Mouse (Mus musculus) left cerebral cortex, postnatal 36 days (tissue): ENCODE measurements around the gene Mlec. TPM values are rescaled to one million over a fixed set of nuclear protein-coding genes. Genes with fewer than 3 reads are reported as not detected.

Experiments used
- DNase-seq, 2 experiments: peaks; one replicate each; pipeline ENCODE4 v3.0.0; 2021 to 2022; ENCODE audit warnings: low spot score in 2 of 2, mixed read lengths in 1 of 2
- intact Hi-C: fragments of 180-260 bp; cut with DNase I; formaldehyde crosslinking; loops from one replicate; pipeline ENCODE4 v1.15.1; 2025
- total RNA-seq, 2 experiments: library from RNA; stranded (reverse); gene quantifications; 2 replicates each; pipeline ENCODE4 v1.2.3; 2021

Gene Mlec
- total RNA-seq = 10 to 100 TPM; 68.2 to 91.7 TPM

- intact Hi-C loops = loop anchor here (2.0 kb wide), 1 partner anchor 34 kb away; no protein-coding TSS in a partner anchor
Measured at GRCm38 (mm10) chr5:115158040-115158983, at the start of gene Mlec. Gene Mlec (minus strand): TSS chr5:115158179.

DNA sequence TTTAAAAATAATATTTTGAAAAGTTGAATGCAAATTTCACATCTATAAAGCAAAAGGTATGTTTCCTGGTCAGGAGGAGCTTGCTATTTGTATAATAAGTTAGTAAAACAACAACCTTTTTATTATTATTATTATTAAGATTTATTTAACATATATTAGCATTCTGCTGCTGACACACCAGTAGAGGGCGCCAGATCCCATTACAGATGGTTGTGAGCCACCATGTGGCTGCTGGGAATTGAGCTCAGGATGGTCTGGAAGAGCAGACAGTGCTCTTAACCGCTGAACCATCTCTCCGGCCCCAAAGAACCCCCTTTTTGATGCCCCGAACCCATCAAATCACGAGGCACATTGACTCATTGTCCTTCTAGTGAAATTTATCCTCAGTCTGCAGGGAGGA is 49.3 kb upstream of the Mlec start:
- intact Hi-C loops = no loop called here
- no peak for DNase-seq

More at GRCm38 (mm10) chr5:115158040-115158983, at the start of gene Mlec:
- DNase-seq = peak; percentile 99 to 100

DNA sequence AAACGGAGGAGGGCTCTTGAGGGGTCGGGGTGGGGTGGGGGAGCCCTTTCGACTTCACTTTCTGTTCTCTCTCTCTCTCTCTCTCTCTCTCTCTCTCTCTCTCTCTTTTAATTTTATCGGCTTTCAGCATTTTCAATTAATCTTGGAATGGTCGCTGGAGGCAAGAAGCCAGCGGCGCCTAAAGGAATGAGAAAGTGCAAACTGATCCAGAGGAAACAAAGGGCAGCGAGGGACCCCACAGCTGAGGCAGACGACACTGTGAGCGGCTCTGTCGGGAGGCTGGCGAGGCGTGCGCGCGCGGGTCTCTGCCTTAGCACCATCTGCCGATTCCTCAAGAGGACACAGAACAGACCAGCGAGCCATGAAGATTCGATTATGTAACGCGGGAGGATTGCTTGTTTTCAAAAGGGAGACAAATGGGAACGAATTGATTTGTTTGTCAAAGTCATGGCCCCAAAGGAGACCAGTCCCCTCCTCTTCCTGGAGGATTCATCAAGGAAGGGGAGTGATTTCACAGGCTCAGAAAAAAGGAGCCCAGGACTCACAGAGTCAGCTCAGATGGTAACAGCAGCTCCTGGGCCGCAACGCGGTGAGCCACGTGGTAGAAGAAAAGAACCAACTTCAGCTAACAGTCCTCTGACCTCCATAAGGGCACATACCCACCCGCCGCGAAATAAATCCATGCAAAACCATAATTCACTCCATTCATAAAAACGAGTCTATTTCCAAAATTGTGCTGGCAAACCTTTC is 46.8 kb upstream of the Mlec start:
- DNase-seq = peak; percentile 76 to 77
- intact Hi-C loops = no loop called here

DNA sequence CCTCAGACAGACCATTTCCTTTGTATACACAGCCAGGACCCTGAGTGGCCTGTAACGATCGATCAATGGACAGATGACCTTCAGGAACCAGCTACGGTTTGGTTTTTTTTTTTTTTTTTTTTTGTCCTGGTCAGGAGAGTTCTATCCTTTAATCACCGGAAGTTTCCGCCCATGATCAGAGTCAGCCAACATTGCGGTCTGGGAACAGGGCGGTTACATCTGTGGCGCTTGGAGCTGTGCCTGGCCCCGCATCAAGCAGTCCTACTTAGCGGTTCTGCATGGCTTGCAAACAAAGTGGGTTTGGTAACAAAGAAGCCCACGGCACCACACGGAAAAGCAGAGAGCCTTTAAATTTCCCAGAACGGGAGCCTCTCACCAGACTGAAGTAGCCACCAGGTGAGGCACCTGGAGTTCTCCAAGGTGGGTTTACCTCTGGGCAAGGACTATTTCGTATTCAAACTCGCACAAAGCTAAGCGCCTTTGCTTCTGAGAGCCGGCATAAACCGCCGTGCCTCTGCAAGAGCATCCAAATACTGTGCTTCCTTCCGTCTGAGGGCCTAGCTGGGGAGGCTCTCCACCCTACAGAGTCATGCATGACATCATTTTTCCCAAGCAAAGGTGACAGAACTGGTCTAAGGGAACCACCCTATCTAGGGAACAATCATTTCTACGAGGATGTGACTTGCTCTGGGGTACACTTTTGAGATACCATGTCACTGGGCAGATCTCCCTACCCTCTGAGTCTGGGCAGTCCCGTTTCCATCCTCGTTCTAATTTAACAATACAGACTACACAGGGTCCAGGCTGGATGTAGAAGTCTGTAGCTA is 46.0 kb upstream of the Mlec start:
- DNase-seq = no peak
- intact Hi-C loops = no loop called here

DNA sequence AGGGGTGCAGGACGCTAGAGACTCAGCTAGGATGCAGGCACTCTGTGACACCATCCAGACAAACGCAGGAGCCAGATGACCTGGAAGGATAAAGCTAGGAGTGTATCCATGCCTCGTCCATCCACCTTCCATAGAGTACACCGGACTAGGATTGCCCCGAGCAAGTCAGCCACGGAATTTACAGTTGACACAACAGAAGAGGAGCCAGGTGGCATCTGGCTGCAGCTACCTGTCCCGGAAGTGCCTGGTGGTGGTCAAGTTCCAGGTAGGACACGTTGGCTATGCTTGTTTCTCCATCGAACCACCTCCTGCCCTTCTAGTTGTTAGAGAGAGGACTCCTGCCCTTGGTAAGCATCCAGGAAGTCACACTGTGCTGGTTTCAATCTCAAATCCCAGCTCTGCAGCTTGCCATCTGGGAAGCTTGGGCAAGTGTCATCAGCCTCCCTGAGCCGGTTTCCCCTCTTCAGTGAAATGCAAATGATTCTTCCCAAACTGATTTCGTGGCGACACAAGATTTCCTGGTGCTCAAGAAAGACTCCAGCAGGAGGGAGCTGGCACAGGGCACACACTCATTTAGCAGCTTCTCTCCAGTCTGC is 36.7 kb upstream of the Mlec start:
- intact Hi-C loops = no loop called here
- DNase-seq = peak in 1 of 2 experiments; percentile 45

DNA sequence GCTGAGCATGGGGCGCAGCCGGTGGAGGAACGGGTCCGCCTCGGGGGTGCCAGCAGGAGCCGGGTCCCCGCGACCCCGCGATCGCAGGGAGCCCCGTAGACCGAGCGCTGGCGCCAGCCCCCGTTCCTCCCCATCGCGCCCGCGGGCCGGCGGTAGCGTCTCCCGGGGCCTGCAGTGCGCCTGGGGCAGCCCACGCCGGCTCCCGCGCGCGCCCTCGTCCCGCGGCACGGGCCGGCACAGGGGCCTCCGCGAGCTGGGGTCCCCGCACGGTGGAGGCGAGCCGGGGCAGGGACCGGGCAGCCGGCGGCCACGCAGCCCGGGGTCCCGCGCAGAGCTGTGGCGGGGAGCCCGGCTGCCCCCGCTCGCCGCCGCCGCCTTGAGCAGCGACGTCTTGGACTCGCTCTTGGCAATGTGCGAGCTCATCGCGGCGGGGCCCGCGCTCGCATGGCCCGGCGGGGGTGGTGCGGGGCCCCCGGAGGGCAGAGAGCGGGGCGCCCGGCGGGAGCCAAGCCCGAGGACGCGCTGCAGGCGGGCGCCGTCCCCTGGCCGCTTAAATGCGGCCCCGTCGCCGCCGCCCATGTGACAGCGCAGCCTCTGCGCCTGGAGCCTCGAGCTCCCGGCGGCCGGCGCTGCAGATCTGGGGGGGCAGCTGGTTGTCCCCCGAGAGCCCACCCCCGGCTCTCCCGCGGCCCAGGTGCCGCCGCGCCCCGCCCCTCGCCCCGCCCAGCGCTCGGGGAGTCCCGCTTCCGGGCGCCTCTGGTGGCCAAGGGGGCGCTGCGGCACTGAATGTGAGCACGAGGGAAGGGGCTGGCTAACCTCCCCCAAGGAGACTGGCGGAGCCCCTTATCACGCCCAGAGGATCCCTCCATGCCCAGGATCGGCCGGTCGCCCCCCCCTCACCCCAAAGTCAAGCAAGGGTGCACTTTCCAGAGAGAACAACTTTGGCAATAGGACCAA is 36.0 kb upstream of the Mlec start, which contains the start of gene Cabp1:
Gene Cabp1 (minus strand): TSS at position 713 of the 957 bp plus-strand sequence.
- intact Hi-C loops = loop anchor here (2.0 kb wide), 1 partner anchor 41 kb away; the partner anchor contains the start of gene Pop5
- peak in 1 of 2 experiments; percentile 83 for DNase-seq

DNA sequence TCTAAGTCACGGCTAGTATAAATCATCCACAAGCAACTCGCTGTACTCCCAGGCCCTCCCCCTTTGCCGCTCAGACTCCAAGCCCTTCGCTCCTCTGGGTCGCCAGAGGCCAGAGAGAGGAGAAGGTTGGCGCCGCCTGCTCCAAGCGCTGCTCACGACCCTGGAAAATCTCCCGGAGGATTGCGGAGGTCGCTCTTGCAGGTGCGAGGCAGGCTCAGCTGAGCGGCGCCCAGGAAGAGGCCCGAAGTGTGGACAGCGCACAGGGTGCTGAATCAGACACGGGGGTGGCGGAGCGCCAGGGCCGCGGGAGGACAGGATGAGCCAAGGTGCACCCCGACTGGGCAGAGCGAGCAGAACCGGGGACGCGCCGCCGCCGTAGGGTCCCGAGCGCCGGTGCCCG is 35.2 kb upstream of the Mlec start:
- peak in 1 of 2 experiments; percentile 71 for DNase-seq
- intact Hi-C loops = loop anchor here (2.0 kb wide), 1 partner anchor 42 kb away; the partner anchor contains the start of gene Pop5

GRCm38 (mm10) chr5:115192828-115193195 is 34.8 kb upstream of the Mlec start:
- DNase-seq = no peak
- intact Hi-C loops = loop anchor here (2.0 kb wide), 1 partner anchor 42 kb away; the partner anchor contains the start of gene Pop5

GRCm38 (mm10) chr5:115191880-115192827 is 34.2 kb upstream of the Mlec start:
- peak in 1 of 2 experiments; percentile 59 for DNase-seq
- intact Hi-C loops = loop anchor here (2.0 kb wide), 1 partner anchor 43 kb away; the partner anchor contains the start of gene Pop5

- no peak for DNase-seq
Measured at GRCm38 (mm10) chr5:115190081-115190480, 32.1 kb upstream of the Mlec start.

DNA sequence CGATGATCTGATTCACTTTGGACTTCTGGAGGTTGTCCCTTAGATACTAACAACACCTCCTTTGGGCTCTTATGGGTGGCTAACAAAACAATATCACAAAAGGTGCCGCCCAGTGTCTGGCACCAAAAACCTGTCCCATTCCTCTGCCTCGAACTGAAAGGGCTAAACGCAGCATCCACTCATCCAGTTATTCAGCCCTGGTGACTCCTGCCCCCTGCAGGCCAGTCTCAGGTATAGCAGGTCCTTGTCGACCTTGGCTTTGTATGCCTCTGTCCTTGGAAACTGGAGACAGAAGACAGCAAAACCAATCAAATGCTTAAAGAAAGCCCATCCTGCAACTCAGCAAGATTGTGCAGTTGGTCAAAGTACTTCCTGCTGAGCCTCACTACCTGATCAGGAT is 30.8 kb upstream of the Mlec start:
- intact Hi-C loops = no loop called here

More at GRCm38 (mm10) chr5:115190081-115190480, 32.1 kb upstream of the Mlec start:
- intact Hi-C loops = no loop called here

GRCm38 (mm10) chr5:115187188-115188131 is 29.5 kb upstream of the Mlec start:
- intact Hi-C loops = loop anchor here (2.0 kb wide), 2 partner anchors 49 to 63 kb away; no protein-coding TSS in a partner anchor
- DNase-seq = peak; percentile 90

More for the DNA sequence above, 30.8 kb upstream of the Mlec start:
- DNase-seq = no peak

DNA sequence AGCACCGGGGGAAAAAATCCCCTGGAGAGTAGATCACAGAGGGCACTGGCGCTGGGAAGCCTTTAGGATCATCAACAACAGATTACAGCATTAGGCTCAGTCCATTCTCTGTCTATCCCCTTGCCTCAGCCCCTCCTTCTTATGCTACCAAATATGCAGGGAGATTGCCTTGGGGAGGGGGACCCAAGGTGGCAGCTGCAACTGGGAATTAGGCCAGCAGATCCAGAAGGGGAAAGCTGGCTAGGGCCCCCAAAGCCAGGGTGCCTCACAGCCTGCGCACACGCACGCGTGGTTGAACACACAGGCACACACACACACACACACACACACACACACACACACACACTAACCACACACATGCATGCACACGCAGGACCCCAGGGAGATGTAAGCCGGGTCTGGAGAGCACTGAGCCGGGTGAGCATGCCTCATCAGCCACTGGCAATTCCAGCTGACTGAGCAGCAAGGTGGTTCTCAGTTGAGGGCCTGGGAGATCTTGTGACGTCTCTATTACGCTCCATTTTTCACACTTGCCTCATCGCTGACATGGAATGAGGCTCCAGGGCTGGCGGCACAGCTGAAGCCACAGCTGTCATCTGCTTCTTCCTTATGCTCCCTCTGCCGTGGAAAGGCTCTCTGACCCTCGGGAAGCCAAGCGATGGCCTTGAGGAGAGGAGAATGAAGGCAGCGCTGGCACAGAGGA is 28.5 kb upstream of the Mlec start:
- DNase-seq = peak in 1 of 2 experiments; percentile 50
- intact Hi-C loops = loop anchor here (2.0 kb wide), 2 partner anchors 50 to 62 kb away; no protein-coding TSS in a partner anchor

GRCm38 (mm10) chr5:115184726-115185125 is 26.7 kb upstream of the Mlec start:
- intact Hi-C loops = no loop called here
- DNase-seq = no peak

DNA sequence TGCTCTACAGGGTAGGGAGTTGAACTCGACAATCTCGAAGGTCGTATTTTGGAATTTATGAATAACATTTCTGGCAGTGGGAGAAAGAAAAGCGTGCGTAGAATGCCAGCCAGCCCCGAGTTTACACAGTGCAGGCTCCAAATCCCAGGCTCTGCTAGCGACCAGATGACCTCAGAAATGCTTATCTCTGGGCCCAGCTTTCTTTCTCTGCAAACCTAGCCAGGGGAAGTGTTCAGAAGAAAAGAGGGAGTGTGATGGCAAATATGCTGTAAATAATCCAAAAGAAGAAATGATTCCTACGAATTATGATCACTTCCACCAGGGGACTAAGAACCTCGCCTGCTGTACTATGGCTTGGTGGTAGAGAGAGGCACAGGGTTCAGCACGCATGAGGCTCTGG is 25.5 kb upstream of the Mlec start:
- intact Hi-C loops = no loop called here
- DNase-seq = no peak
